Mouse (Mus musculus) retina, postnatal 7 days (tissue): Measurements from ENCODE around the gene Haus7.
"Not testable (repeated sequence)": the region's sequence is repeated elsewhere in the genome, so short reads cannot be mapped to it uniquely, and the experiment has no call there.

ENCODE experiments used
- DNase-seq: peaks from one replicate; pipeline ENCODE4 v3.0.0-alpha.2; 2012; ENCODE audit warnings: low read depth, low spot score

Haus7 gene

DNA sequence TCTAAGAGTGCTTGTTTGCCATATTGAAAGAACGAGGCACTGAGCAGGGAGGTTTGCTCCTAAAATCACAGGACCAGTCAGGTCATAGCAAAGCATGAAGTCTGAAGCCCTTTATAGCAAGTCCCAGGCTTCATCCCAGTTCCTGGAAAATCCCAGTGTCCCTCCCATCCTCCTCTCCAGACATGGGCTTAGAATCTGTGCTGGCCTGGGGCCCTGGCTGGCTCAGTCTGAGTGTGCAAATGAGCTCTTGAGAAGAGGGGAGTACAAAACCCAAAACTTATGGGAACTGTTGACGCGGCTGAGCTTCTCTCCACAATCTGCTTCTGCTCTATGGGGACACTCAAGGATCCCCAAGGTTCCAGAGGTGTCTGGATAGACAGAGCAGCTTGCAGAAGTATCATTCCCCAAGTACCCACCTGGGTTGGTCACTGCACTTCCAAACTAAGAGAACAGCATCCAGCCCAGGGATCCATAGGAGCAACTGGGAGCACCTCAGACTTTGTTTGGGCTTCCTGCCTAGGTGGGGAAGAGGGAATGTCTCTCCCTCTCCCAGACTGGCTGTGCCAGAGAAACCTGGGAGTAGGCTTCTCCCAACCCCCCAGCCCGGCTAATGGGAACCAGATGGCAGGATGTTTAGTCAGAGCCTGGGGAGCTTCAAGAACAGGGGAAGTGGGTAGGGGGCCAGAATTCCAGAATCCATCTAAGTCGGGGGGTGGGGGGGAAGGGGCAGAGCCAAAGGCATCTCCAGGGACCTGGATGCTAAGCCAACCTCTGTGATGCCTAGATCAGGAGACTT, 8.8 kb upstream of the Haus7 start:
- DNase-seq, result no peak

GRCm38 (mm10) chrX:73465483-73466186, 6.8 kb upstream of the Haus7 start:
- no peak for DNase-seq

DNA sequence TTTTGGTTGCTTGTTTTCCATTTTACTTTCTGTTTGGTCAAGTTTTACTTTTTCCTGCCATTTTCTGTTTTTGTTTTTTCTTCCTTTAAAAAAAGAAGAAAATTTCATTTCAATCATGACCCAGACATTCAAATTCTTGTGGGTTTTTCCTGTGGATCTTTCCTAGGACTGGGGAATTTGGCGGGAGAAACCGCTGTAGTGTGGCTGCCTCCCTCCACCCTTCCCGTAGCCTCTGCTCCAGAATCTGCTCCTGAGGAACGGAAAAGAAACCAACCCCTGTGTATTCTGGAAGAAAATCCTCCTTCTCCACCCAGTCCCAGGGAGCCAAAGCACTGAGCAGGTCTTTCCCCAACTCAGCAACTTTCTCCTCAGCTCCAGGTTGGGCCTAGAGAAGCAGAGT, 1.9 kb upstream of the Haus7 start:
- DNase-seq, result no peak

- peak; percentile 27 for DNase-seq
Observed at GRCm38 (mm10) chrX:73451949-73452348, 6.9 kb downstream of the Haus7 start.

DNA sequence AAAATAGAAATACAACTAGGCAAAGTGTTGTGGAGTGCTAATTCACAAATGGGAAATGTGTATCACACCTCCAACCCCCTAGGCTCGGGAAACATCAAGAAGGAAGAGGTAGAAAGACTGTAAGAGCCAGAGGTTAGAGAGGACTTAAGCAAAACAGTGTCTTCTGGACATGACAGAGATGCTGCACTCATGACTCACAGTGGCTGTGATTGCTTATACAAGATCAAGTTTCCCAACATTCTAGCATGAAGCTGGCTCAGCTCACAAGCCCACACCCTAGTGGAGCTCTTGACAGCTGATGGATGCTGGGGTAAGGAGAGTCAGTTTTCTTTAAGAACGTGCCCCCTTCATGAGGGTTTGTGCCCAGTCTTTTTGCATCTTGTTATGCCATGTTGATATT, 17.4 kb downstream of the Haus7 start:
- no peak for DNase-seq

GRCm38 (mm10) chrX:73435252-73435651, 23.6 kb downstream of the Haus7 start, which contains the start of gene Trex2:
Gene Trex2, minus strand, starts transcription at chrX:73435344.
- no peak for DNase-seq

- DNase-seq, result no peak
Observed at GRCm38 (mm10) chrX:73432850-73433249, 26.0 kb downstream of the Haus7 start.

DNA sequence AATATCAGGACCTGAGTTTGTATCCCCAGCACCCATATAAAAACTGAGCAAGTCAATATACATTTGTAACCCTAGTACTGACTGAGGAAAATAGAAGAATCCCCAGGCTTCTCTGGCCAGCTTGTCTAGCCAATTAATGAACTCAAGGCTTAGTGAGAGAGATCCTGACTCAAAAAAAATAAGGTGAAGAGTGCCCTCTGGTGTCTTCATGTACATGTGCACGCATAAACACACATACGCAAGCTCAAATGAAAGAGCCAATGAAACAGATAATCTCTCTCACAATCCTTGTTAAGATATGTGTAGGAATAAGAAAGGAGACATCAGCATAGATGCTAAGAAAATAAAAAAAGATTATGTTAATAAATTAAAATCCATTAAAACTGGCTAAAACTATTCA, 28.8 kb downstream of the Haus7 start:
- peak; percentile 6 for DNase-seq

DNA sequence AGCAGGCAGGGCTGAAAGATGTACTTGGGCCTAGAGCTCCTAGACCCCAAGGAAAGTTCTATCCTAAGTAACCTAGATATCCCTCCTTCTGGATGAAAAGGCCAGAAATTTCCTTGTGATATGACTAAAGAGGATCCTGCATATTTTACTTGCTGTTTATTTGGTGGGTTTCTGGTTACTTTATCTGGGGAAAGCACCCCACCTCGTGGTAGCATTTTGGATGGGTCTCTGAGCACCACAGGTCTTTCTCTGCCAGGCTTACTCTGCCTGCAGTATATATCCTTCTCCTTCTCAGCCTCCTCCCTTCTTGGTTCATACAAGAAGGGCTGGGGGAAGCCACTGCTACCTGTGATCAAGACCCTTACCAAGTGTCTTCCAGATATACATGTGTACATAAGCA, 46.1 kb downstream of the Haus7 start:
- DNase-seq, result no peak

DNA sequence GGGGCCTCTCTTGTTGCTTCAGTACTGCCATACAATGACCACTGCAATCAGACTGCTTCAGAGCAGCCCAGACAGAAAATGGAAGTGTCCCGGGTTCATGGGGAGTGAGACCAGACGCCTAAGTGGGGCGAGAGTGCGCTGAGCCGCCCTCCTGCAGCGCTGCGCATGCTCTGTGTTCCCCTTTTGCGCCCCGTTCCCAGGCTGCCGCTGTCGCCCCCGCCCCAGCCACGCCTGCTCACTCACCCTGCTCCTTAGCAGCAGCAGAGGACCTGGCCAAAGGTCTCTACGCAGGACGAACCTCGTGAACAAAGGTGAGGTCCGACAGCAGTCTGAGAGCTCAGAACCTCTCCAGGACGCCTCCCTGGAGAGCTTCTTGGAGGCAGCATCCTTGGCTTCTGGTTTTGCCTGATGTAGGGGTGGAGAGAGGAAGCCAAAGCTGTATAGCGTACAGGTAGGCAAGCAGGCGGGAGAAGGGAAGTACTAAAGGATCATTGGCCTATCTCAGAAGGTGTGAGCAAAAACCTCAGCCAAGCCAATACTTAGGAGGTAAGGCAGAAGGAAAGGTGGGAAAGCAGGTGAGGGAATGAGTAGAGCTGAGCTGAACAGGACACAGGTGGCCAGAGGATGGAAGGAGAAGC, 47.8 kb downstream of the Haus7 start, which contains the start of gene Zfp92:
Zfp92 (plus strand) TSS at position 217 of the 638 bp plus-strand sequence.
- DNase-seq, result no peak

DNA sequence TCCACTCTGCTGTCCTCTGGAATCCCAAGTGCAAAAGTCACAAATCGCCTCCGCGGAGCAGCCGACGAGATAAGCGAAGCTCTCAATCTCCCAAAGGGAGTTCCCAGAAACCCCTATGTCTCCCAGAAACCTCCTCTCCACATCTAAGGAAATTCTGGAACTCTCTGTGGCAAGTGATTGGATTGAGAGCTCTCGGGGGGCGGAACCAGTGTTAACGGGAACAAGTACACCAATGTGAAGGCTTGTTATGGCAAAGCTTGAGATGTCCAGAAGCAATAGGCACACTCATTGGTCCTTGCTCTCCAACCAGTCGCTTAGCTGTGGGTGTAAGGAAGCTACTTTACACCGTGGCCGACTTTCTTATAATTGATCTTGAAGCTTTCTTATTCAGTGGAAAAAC, 57.2 kb downstream of the Haus7 start:
- no peak for DNase-seq

DNA sequence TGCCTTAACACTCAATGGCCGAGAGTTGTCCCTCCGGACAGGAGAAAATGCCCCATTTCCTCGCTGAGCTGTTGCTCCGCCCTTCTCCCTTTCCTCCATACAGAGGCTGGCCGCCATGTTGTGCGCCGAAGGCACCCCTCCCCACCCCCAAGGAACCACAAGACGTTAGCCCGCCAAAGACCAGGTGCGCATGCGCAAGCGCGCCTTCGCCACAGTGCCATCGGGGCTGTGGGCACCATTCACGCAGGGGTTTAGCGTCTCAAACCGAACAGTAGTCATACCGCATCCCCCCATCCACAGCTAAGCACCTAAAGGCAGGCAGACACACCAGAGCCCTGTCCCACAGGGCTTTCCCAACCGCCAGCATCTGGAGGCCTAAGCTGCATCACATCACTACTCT, 57.9 kb downstream of the Haus7 start:
- DNase-seq, result no peak

- DNase-seq, result not testable (repeated sequence)
Observed at GRCm38 (mm10) chrX:73398636-73399035, 60.2 kb downstream of the Haus7 start, which contains the start of gene Gm18336. Gene Gm18336, minus strand, starts transcription at chrX:73398736.

- no peak for DNase-seq
Observed at GRCm38 (mm10) chrX:73396446-73396845, 62.4 kb downstream of the Haus7 start.

GRCm38 (mm10) chrX:73391481-73391880, 67.4 kb downstream of the Haus7 start:
- no peak for DNase-seq
